Mouse (Mus musculus): Measurements from ENCODE around the gene Slc12a9.

DNA sequence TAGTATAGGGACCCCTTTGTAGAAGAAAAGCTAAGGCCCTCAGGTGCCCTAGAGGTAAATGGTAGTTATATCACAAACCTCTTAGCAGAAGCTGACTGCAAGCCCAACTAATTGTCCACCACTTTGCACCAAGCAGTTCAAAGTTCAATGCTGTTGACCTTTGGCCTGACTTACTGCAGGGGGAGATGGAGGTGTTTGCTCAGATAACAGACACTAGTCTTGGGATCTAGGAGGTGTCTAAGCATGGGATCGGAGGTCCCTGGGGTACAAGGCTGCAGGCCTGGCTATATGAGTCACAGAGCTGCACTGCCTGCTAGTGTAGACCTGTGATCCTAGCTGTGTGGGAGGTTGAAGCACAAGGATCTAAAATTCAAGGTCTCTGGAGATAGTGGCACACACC, 14.8 kb downstream of the Slc12a9 start:
- TF ChIP-seq CTCF (IDR thresholded peaks at IDR 0.05; ENCODE audit: extremely low read depth, insufficient read depth, insufficient read length, insufficient replicate concordance) (no peak), POLR2A (IDR thresholded peaks at IDR 0.05; ENCODE audit: low read depth, low read length) (no peak)

Data from spleen, adult 2 months (tissue).